Mouse (Mus musculus): ENCODE data around the gene Rbm28. TPM values are rescaled to one million over a fixed set of nuclear protein-coding genes. Genes with fewer than 3 reads are reported as not detected.

Rbm28 gene
- total and polyA plus RNA-seq, 3 experiments: 37.6 to 103 (median 56.2) TPM

DNA sequence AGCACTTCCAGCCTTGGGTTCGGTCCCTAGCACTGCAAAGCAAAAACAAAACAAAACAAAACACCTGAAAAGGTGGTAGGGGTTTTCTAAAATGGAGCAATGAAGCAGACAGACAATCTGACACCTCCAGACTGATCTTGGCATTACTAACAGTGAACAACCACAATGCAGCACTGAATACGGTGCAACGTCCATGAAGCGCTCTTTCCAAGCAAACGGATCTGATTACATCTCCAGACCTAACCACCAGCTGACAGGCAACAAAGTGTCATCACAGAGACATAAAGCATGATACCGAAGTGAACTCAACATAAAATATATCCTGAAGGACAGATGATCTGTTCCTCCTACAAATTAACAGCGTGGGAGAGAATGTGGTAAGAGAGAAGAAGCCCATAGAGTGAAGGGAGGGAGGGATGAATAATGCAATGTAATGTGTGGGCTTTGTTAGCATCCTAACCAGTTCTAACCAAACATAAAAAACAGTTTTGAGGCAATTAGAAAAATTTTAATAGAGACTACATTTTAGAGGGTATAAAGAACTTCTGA, 37.9 kb downstream of the Rbm28 start:
- Histone ChIP-seq H3K4me3 (replicated peaks in 1 of 3; ENCODE audit: low read depth in 2 of 3, low read length in 2 of 3, poor library complexity in 1 of 3) (no peak overlapping the region), H3K27ac (ENCODE audit: insufficient read depth, low read depth) (no peak overlapping the region), H3K4me1 (ENCODE audit: control insufficient read depth in 1 of 2, insufficient read depth in 2 of 2) (no peaks in the 10 kb centered on the region), H3K27me3 (replicated peaks) (no peaks in the 10 kb centered on the region), H3K9ac (ENCODE audit: insufficient read depth, low read depth) (no peak overlapping the region), H3K79me2 (replicated peaks; ENCODE audit: control insufficient read depth, extremely low read depth, insufficient read depth, poor library complexity, severe bottlenecking) (no peaks in the 10 kb centered on the region), H3K36me3 (replicated peaks in 1 of 2; ENCODE audit: control insufficient read depth in 1 of 2, insufficient read depth in 1 of 2, low read length in 1 of 2) (peaks cover 47 to 86% of the 10 kb centered on the region in 2 experiments), H3K9me3 (replicated peaks; ENCODE audit: low read length) (no peaks in the 10 kb centered on the region), H3K4me2 (ENCODE audit: insufficient read depth, low read depth, poor library complexity, severe bottlenecking) (no peak overlapping the region)
- TF ChIP-seq MEF2A (IDR thresholded peaks at IDR 0.05; ENCODE audit: borderline replicate concordance, low read depth, low read length) (no peak), BHLHE40 (IDR thresholded peaks at IDR 0.05; ENCODE audit: low read depth, low read length) (no peak), POLR2AphosphoS2 (IDR thresholded peaks at IDR 0.05; ENCODE audit: low read depth, low read length) (no peak), NELFE (IDR thresholded peaks at IDR 0.05; ENCODE audit: low read depth, low read length) (no peak), SIN3A (IDR thresholded peaks at IDR 0.05; ENCODE audit: low read length) (no peak), E2F4 (IDR thresholded peaks at IDR 0.05; ENCODE audit: insufficient replicate concordance, low read depth, low read length) (no peak), ZMIZ1 (IDR thresholded peaks at IDR 0.05; ENCODE audit: low read depth, low read length) (no peak), ELF1 (IDR thresholded peaks at IDR 0.05; ENCODE audit: low read depth, low read length) (no peak), RCOR1 (conservative IDR thresholded peaks at IDR 0.05; ENCODE audit: low read depth, low read length) (no peak)
- no peak for DNase-seq (ENCODE audit: extremely low read depth)
- dilution Hi-C loops (cut with MboI; ENCODE audit: extremely low pct_ligation_motif_present, extremely low pct_unique_long_range_greater_than_20kb, low sequenced_read_pairs): no loop called here
- in situ Hi-C loops (cut with MboI; ENCODE audit: low pct_ligation_motif_present, low pct_unique_long_range_greater_than_20kb, low sequenced_read_pairs): no loop called here

DNA sequence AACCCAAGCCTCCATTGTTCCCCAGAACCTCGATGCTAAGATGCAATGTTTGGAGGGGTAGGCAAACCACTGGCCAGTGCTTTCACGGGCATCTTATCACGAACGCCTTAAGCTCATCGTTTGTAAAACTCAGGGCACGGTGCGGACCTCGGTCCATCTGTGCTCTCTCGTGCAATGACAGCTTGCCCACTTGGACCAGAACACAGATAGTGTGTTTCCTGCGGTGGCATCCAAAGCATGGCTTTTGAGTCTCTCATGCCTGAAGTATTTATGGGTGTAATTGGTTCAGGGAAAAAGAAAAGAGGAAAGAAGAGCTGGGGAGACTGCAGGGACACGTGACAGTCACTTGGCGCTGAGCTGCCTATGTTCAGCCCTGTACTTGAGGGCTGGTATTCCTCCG, 44.8 kb downstream of the Rbm28 start:
- no peak for DNase-seq (ENCODE audit: extremely low read depth)
- Histone ChIP-seq H3K4me2 (ENCODE audit: insufficient read depth, low read depth, poor library complexity, severe bottlenecking) (no peak overlapping the region), H3K4me1 (ENCODE audit: control insufficient read depth in 1 of 2, insufficient read depth in 2 of 2) (peaks cover 0 to 3% of the 10 kb centered on the region in 2 experiments; a peak in 1 of 4 replicates), H3K9me3 (replicated peaks; ENCODE audit: low read length) (no peaks in the 10 kb centered on the region), H3K27me3 (replicated peaks) (no peaks in the 10 kb centered on the region), H3K79me2 (replicated peaks; ENCODE audit: control insufficient read depth, extremely low read depth, insufficient read depth, poor library complexity, severe bottlenecking) (no peaks in the 10 kb centered on the region), H3K36me3 (replicated peaks in 1 of 2; ENCODE audit: control insufficient read depth in 1 of 2, insufficient read depth in 1 of 2, low read length in 1 of 2) (peaks cover 5 to 17% of the 10 kb centered on the region in 2 experiments), H3K9ac (ENCODE audit: insufficient read depth, low read depth) (no peak overlapping the region), H3K4me3 (replicated peaks in 1 of 3; ENCODE audit: low read depth in 2 of 3, low read length in 2 of 3, poor library complexity in 1 of 3) (no peak overlapping the region), H3K27ac (ENCODE audit: insufficient read depth, low read depth) (no peak overlapping the region)
- TF ChIP-seq USF2 (conservative IDR thresholded peaks at IDR 0.05; ENCODE audit: low read depth, low read length) (no peak), RCOR1 (conservative IDR thresholded peaks at IDR 0.05; ENCODE audit: low read depth, low read length) (no peak), POLR2A (IDR thresholded peaks at IDR 0.05; ENCODE audit: low read depth, low read length) (no peak), HCFC1 (IDR thresholded peaks at IDR 0.05; ENCODE audit: low read depth, low read length) (no peak), CHD1 (IDR thresholded peaks at IDR 0.05; ENCODE audit: low read depth, low read length) (no peak), ZNF384 (IDR thresholded peaks at IDR 0.05; ENCODE audit: low read depth, low read length) (no peak), MAZ (IDR thresholded peaks at IDR 0.05; ENCODE audit: low read depth, low read length) (no peak), RAD21 (IDR thresholded peaks at IDR 0.05; ENCODE audit: low read depth, low read length) (no peak), CHD2 (IDR thresholded peaks at IDR 0.05; ENCODE audit: low read length) (no peak), ELF1 (IDR thresholded peaks at IDR 0.05; ENCODE audit: low read depth, low read length) (no peak)
- in situ Hi-C loops (cut with MboI; ENCODE audit: low pct_ligation_motif_present, low pct_unique_long_range_greater_than_20kb, low sequenced_read_pairs) (no loop called here), dilution Hi-C loops (cut with MboI; ENCODE audit: extremely low pct_ligation_motif_present, extremely low pct_unique_long_range_greater_than_20kb, low sequenced_read_pairs) (no loop called here)
